Mouse (Mus musculus): ENCODE data around the gene Wfdc15a. TPM values are rescaled to one million over a fixed set of nuclear protein-coding genes. Genes with fewer than 3 reads are reported as not detected.
A peak's percentile ranks its signal among the peaks of the same experiment; 100 is the strongest.

The Wfdc15a gene
- polyA plus RNA-seq, 1 experiment from 2014 or later: not detected

- H3K4me1 ChIP-seq (ENCODE audit: control insufficient read depth, insufficient read depth, low read length): no peaks in the 10 kb centered on the region
- H3K4me2 ChIP-seq: no peak overlapping the region
Measured at GRCm38 (mm10) chr2:164184145-164184719, 15.7 kb downstream of the Wfdc15a start.

GRCm38 (mm10) chr2:164183340-164183739 lies 16.6 kb downstream of the Wfdc15a start:
- Histone ChIP-seq H3K4me2 (no peak overlapping the region), H3K9ac (ENCODE audit: low read depth, low read length) (no peak overlapping the region), H3K4me1 (ENCODE audit: control insufficient read depth, insufficient read depth, low read length) (no peaks in the 10 kb centered on the region), H3K27ac (ENCODE audit: low read depth, low read length) (no peak overlapping the region), H3K4me3 (ENCODE audit: low read depth, low read length) (no peak overlapping the region), H3K27me3 (ENCODE audit: control insufficient read depth, insufficient read depth, low read length) (peaks cover 2% of the 10 kb centered on the region; the same call in 1 of the 2 replicates), H3K36me3 (ENCODE audit: control insufficient read depth, insufficient read depth, low read length) (no peaks in the 10 kb centered on the region), H3K9me3 (replicated peaks; ENCODE audit: control insufficient read depth, low read length) (no peaks in the 10 kb centered on the region)
- WGBS (ENCODE audit: insufficient replicate concordance): 70% methylated on average over 9 of the region's 9 CpGs
- ATAC-seq (replicated peaks; ENCODE audit: insufficient number of reproducible peaks, low FRiP score, low TSS enrichment): no peak

More at GRCm38 (mm10) chr2:164184145-164184719, 15.7 kb downstream of the Wfdc15a start:
- Histone ChIP-seq H3K36me3 (ENCODE audit: control insufficient read depth, insufficient read depth, low read length) (no peaks in the 10 kb centered on the region), H3K27ac (ENCODE audit: low read depth, low read length) (no peak overlapping the region), H3K27me3 (ENCODE audit: control insufficient read depth, insufficient read depth, low read length) (peaks cover 2% of the 10 kb centered on the region; the same call in 1 of the 2 replicates), H3K9ac (ENCODE audit: low read depth, low read length) (no peak overlapping the region), H3K4me3 (ENCODE audit: low read depth, low read length) (no peak overlapping the region), H3K9me3 (replicated peaks; ENCODE audit: control insufficient read depth, low read length) (no peaks in the 10 kb centered on the region)
- WGBS (ENCODE audit: insufficient replicate concordance): 38% methylated on average over 9 of the region's 9 CpGs
- no peak for ATAC-seq (replicated peaks; ENCODE audit: insufficient number of reproducible peaks, low FRiP score, low TSS enrichment)

- Histone ChIP-seq H3K4me1 (ENCODE audit: control insufficient read depth, insufficient read depth, low read length) (no peaks in the 10 kb centered on the region), H3K4me2 (no peak within 1 kb of the TSS), H3K27ac (ENCODE audit: low read depth, low read length) (no peak within 1 kb of the TSS), H3K4me3 (ENCODE audit: low read depth, low read length) (no peak within 1 kb of the TSS), H3K9ac (ENCODE audit: low read depth, low read length) (no peak within 1 kb of the TSS), H3K27me3 (ENCODE audit: control insufficient read depth, insufficient read depth, low read length) (peaks cover 8% of the 10 kb centered on the region; the same call in 1 of the 2 replicates), H3K36me3 (ENCODE audit: control insufficient read depth, insufficient read depth, low read length) (no peaks in the 10 kb centered on the region), H3K9me3 (replicated peaks; ENCODE audit: control insufficient read depth, low read length) (no peaks in the 10 kb centered on the region)
- no peak for ATAC-seq (replicated peaks; ENCODE audit: insufficient number of reproducible peaks, low FRiP score, low TSS enrichment)
- 74% methylated on average over 7 of the region's 7 CpGs for WGBS (ENCODE audit: insufficient replicate concordance)
Measured at GRCm38 (mm10) chr2:164182692-164183255, 17.2 kb downstream of the Wfdc15a start, which contains the start of gene Wfdc5. Gene Wfdc5, minus strand, starts transcription at chr2:164182742.

- 80% methylated on average over 4 of the region's 4 CpGs for WGBS (ENCODE audit: insufficient replicate concordance)
- no peak overlapping the region for H3K4me3 ChIP-seq (ENCODE audit: low read depth, low read length)
- no peak overlapping the region for H3K27ac ChIP-seq (ENCODE audit: low read depth, low read length)
- no peaks in the 10 kb centered on the region for H3K4me1 ChIP-seq (ENCODE audit: control insufficient read depth, insufficient read depth, low read length)
- no peaks in the 10 kb centered on the region for H3K36me3 ChIP-seq (ENCODE audit: control insufficient read depth, insufficient read depth, low read length)
- H3K4me2 ChIP-seq: no peak overlapping the region
- peaks cover 12% of the 10 kb centered on the region for H3K27me3 ChIP-seq (ENCODE audit: control insufficient read depth, insufficient read depth, low read length)
- no peak for ATAC-seq (replicated peaks; ENCODE audit: insufficient number of reproducible peaks, low FRiP score, low TSS enrichment)
- H3K9me3 ChIP-seq (replicated peaks; ENCODE audit: control insufficient read depth, low read length): no peaks in the 10 kb centered on the region
- no peak overlapping the region for H3K9ac ChIP-seq (ENCODE audit: low read depth, low read length)
Measured at GRCm38 (mm10) chr2:164180770-164181169, 19.2 kb downstream of the Wfdc15a start.

GRCm38 (mm10) chr2:164180124-164180523 lies 19.8 kb downstream of the Wfdc15a start:
- H3K4me1 ChIP-seq (ENCODE audit: control insufficient read depth, insufficient read depth, low read length): no peaks in the 10 kb centered on the region
- no peaks in the 10 kb centered on the region for H3K9me3 ChIP-seq (replicated peaks; ENCODE audit: control insufficient read depth, low read length)
- H3K27ac ChIP-seq (ENCODE audit: low read depth, low read length): no peak overlapping the region
- no peak for ATAC-seq (replicated peaks; ENCODE audit: insufficient number of reproducible peaks, low FRiP score, low TSS enrichment)
- H3K36me3 ChIP-seq (ENCODE audit: control insufficient read depth, insufficient read depth, low read length): no peaks in the 10 kb centered on the region
- no peak overlapping the region for H3K9ac ChIP-seq (ENCODE audit: low read depth, low read length)
- H3K4me3 ChIP-seq (ENCODE audit: low read depth, low read length): no peak overlapping the region
- 38% methylated on average over 3 of the region's 3 CpGs for WGBS (ENCODE audit: insufficient replicate concordance)
- peaks cover 12% of the 10 kb centered on the region for H3K27me3 ChIP-seq (ENCODE audit: control insufficient read depth, insufficient read depth, low read length)
- H3K4me2 ChIP-seq: no peak overlapping the region

- 78% methylated on average over 5 of the region's 5 CpGs for WGBS (ENCODE audit: insufficient replicate concordance)
- Histone ChIP-seq H3K9ac (ENCODE audit: low read depth, low read length) (no peak overlapping the region), H3K4me3 (ENCODE audit: low read depth, low read length) (no peak overlapping the region), H3K36me3 (ENCODE audit: control insufficient read depth, insufficient read depth, low read length) (no peaks in the 10 kb centered on the region), H3K27me3 (ENCODE audit: control insufficient read depth, insufficient read depth, low read length) (peaks cover 12% of the 10 kb centered on the region), H3K4me1 (ENCODE audit: control insufficient read depth, insufficient read depth, low read length) (no peaks in the 10 kb centered on the region), H3K9me3 (replicated peaks; ENCODE audit: control insufficient read depth, low read length) (no peaks in the 10 kb centered on the region), H3K27ac (ENCODE audit: low read depth, low read length) (no peak overlapping the region), H3K4me2 (no peak overlapping the region)
- ATAC-seq (replicated peaks; ENCODE audit: insufficient number of reproducible peaks, low FRiP score, low TSS enrichment): no peak
Measured at GRCm38 (mm10) chr2:164177831-164178230, 22.1 kb downstream of the Wfdc15a start.

GRCm38 (mm10) chr2:164175850-164176249 lies 24.1 kb downstream of the Wfdc15a start:
- Histone ChIP-seq H3K4me3 (ENCODE audit: low read depth, low read length) (no peak overlapping the region), H3K27ac (ENCODE audit: low read depth, low read length) (no peak overlapping the region), H3K4me2 (no peak overlapping the region), H3K36me3 (ENCODE audit: control insufficient read depth, insufficient read depth, low read length) (no peaks in the 10 kb centered on the region), H3K4me1 (ENCODE audit: control insufficient read depth, insufficient read depth, low read length) (peaks cover 5% of the 10 kb centered on the region), H3K9ac (ENCODE audit: low read depth, low read length) (no peak overlapping the region), H3K9me3 (replicated peaks; ENCODE audit: control insufficient read depth, low read length) (no peaks in the 10 kb centered on the region), H3K27me3 (ENCODE audit: control insufficient read depth, insufficient read depth, low read length) (peaks cover 22% of the 10 kb centered on the region)
- WGBS (ENCODE audit: insufficient replicate concordance): 67% methylated on average over 3 of the region's 3 CpGs
- no peak for ATAC-seq (replicated peaks; ENCODE audit: insufficient number of reproducible peaks, low FRiP score, low TSS enrichment)

- H3K36me3 ChIP-seq (ENCODE audit: control insufficient read depth, insufficient read depth, low read length): no peaks in the 10 kb centered on the region
- 71% methylated on average over 8 of the region's 8 CpGs for WGBS (ENCODE audit: insufficient replicate concordance)
- H3K9ac ChIP-seq (ENCODE audit: low read depth, low read length): peak overlapping the region; percentile 34; the same call in 1 of the 2 replicates
- no peak overlapping the region for H3K27ac ChIP-seq (ENCODE audit: low read depth, low read length)
- H3K4me2 ChIP-seq: no peak overlapping the region
- no peak overlapping the region for H3K4me3 ChIP-seq (ENCODE audit: low read depth, low read length)
- H3K9me3 ChIP-seq (replicated peaks; ENCODE audit: control insufficient read depth, low read length): no peaks in the 10 kb centered on the region
- peaks cover 32% of the 10 kb centered on the region for H3K27me3 ChIP-seq (ENCODE audit: control insufficient read depth, insufficient read depth, low read length)
- ATAC-seq (replicated peaks; ENCODE audit: insufficient number of reproducible peaks, low FRiP score, low TSS enrichment): no peak
- H3K4me1 ChIP-seq (ENCODE audit: control insufficient read depth, insufficient read depth, low read length): peaks cover 7% of the 10 kb centered on the region
Measured at GRCm38 (mm10) chr2:164174649-164175395, 25.1 kb downstream of the Wfdc15a start.

Data from heart, embryonic 11.5 days (tissue).